Mouse (Mus musculus) liver, embryonic 14.5 days (tissue): Measurements from ENCODE around the gene Inhbb.

Experiments
- CTCF ChIP-seq: IDR thresholded peaks from 2 replicates; pipeline ENCODE4 v1.5.1; 2016; ENCODE audit warnings: antibody characterized with exemption, low read depth, control low read depth
- EP300 ChIP-seq: IDR thresholded peaks from 2 replicates; pipeline ENCODE4 v1.6.1; 2016; ENCODE audit warnings: antibody characterized with exemption, low read depth

DNA sequence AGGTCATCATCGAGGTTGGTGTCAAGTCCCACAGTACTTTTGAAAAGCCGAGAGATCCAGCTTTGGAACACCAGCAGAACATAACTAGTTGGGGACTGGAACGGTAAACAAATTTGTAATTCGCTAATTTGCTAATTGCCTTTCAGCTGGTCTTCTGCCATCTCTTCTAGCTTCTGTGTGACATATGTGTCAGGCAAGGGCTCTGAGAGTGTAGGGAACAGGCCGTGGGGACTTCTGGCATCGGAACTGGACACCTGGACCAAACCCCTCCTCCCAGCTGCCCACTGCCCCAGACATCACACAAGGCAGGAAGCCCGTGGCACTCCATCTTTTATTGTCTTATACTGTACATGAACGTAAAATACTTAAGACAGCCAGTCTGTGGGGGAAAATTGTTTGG lies 6.9 kb downstream of the Inhbb start:
- TF ChIP-seq CTCF = no peak
- no peak for TF ChIP-seq EP300
